Mouse (Mus musculus) brown adipose tissue, adult 24 weeks (tissue): ENCODE data around the gene Pgm5. TPM values are rescaled to one million over a fixed set of nuclear protein-coding genes. Genes with fewer than 3 reads are reported as not detected.
"Not testable (repeated sequence)": the region's sequence is repeated elsewhere in the genome, so short reads cannot be mapped to it uniquely, and the experiment has no call there.

Experiments used
- H3K27ac ChIP-seq: fragments of 200-500 bp; replicated peaks from 2 replicates; pipeline ENCODE4 v1.5.1; 2012; ENCODE audit warnings: low read depth, mild to moderate bottlenecking, low read length
- H3K4me1 ChIP-seq: fragments of 200-500 bp; 2 replicates; pipeline ENCODE4 v1.6.1; 2012; ENCODE audit warnings: low read length, mixed read lengths; ENCODE audit not compliant: control insufficient read depth, insufficient read depth, insufficient read length
- H3K4me3 ChIP-seq: fragments of 200-500 bp; 2 replicates; pipeline ENCODE4 v1.5.1; 2012; ENCODE audit warnings: low read depth, mild to moderate bottlenecking, low read length, moderate library complexity; ENCODE audit not compliant: insufficient read depth
- polyA plus RNA-seq: library from polyadenylated mRNA; stranded (reverse); fragments of >200 nt; gene quantifications from 2 replicates; pipeline ENCODE4 v1.2.4, GENCODE M21; 2012; ENCODE audit not compliant: missing spikeins, insufficient read depth, insufficient read length

The Pgm5 gene
- polyA plus RNA-seq, 1 experiment = 1.6 TPM

DNA sequence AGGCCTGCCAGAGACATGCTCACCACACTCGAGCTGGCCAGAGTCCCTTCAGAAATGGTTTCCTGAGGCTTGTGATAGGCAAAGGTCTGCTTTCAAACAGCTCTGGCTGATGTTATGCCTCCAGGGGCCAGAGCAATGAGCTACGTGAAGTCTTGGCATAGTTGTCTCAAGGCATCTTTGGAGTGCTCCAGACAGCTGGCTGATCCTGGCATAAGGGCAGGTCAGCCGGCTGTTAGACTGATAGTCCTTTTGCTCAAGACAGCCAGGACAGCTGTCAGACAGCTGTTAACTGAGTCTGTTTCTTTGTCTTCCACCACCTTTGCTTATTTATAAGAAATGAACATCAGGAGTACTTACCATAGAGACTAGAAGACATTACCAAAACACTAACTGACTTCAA, 25.2 kb upstream of the Pgm5 start:
- no peak overlapping the region for H3K27ac ChIP-seq
- no peak overlapping the region for H3K4me3 ChIP-seq

DNA sequence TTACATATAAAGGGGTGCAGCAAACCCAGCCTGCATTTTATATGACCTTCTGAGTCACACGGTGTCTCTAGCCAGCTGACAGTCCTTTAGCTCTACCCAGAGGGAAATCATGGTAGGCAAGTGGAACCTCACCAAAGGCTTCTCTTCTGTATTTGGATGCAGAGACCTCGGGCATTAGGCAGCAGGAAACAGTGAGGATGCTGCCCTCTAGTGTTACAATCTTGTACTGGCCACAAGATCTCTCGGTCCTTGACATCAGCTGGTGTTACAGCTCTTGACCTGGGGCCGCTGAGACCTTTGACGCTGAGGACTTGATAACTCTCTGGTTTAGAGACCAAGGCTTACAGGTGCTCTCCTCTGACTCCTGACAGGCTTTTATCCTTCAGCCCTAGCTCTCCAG, 23.8 kb upstream of the Pgm5 start:
- no peak overlapping the region for H3K4me3 ChIP-seq
- no peaks in the 10 kb centered on the region for H3K4me1 ChIP-seq
- no peak overlapping the region for H3K27ac ChIP-seq

More for the DNA sequence above, 25.2 kb upstream of the Pgm5 start:
- H3K4me1 ChIP-seq = no peaks in the 10 kb centered on the region

DNA sequence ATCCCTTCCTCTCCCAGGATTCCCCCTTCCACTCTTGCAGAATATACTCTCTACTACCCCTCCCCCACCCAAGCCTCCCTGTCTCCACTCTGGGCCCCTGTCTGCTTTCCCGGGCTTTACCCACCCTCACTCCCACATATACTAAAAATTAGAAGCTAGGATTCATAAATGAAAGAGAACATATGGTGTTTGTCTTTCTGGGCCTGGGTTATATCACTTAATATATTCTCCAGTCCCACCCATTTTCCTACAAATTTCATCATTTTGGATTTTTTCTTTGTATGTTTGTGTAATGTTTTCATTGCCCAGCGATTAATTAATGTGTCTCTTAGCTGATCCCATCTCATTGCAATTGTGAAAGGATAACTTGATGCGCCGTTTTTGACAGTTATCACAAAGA, 19.6 kb upstream of the Pgm5 start:
- Histone ChIP-seq H3K27ac (no peak overlapping the region), H3K4me1 (no peaks in the 10 kb centered on the region), H3K4me3 (no peak overlapping the region)

DNA sequence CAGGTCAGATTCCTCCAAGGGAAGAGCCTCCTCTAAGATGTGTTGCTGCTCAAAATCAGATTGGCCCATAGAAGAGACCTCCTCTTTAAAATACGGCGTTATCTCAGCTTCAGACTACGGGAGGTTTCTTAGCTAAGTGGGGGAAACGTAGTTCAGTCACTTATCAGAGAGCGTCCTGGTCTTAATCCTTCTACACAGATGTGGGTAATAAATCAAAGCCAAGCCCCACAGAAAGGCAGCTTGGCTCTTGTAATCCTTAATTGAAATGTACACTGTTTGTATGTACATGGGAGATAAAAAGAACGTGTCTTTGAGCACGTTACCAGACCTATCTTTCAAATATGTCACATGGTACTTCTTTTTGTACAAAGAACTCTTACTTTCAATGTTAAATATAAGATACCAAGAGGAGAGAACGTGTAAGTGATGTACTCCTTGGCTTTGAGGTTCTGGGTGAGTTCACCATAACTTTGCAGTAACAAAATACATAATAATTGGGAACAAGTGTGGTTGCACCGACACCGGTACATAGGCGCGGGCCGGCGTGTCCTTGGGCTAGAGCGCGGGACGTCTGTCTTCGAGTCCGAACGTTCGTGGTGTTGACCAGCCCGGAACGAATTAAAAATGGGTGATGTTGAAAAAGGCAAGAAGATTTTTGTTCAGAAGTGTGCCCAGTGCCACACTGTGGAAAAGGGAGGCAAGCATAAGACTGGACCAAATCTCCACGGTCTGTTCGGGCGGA, 13.6 kb upstream of the Pgm5 start, which contains the start of gene Gm10053:
TSS of gene Gm10053 (plus strand) at position 558 of the 742 bp plus-strand sequence.
- not testable (repeated sequence) for H3K4me3 ChIP-seq, H3K4me1 ChIP-seq, H3K27ac ChIP-seq

DNA sequence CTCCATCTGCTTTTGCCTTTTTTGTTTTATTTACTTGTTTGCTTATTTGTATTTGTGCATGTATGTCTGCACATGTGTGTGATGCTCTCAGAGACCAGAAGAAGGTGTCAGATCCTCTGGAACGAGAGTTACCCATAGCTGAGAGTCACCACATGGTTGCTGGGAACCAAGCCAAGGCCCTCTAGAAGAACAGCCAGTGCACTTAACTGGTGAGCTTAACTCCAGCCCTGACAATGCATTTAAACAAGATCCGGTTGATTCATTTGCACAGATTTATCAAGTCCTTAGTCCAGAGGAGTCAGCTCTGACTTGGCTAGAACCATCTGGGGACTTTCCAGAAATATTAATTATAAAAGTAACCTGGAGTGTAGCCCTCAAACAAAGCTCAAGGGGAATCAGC, 12.2 kb upstream of the Pgm5 start:
- no peaks in the 10 kb centered on the region for H3K4me1 ChIP-seq
- H3K4me3 ChIP-seq = no peak overlapping the region
- H3K27ac ChIP-seq = no peak overlapping the region

DNA sequence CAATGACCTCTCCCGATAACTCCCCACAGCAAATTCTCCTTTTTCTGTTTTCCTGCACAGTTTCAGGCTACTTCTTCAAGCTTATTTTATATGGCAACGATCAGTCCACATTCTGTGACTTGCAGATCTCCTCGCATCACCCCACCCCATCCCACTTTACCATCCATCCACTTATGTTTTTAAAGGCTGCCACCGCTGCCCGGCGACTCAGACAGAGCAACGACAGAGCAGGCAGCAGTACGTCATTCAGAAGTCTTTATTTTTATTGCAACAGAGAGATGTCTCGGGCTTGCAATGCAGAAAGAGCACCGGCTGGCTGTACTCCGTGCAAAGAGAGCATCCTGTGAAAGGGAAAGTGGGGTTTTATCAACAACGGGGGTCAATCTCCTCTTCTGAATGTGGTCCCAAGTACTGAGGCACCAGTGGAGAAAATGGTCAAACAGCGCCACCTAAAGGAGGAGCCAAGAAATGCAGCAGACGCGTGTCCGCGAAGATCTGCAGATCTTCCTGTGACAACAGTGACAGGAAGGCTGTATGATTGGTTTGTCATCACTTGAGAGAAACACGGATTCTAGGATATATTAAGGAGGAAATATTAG, 9.5 kb upstream of the Pgm5 start:
- H3K27ac ChIP-seq = no peak overlapping the region
- H3K4me3 ChIP-seq = no peak overlapping the region
- no peaks in the 10 kb centered on the region for H3K4me1 ChIP-seq

GRCm38 (mm10) chr19:24865436-24865835, 3.8 kb upstream of the Pgm5 start:
- Histone ChIP-seq H3K27ac (no peak overlapping the region), H3K4me1 (peaks cover 2% of the 10 kb centered on the region; the same call in 1 of the 2 replicates), H3K4me3 (no peak overlapping the region)

- Histone ChIP-seq H3K4me3 (peak overlapping the region; percentile 61), H3K27ac (no peak overlapping the region), H3K4me1 (peaks cover 2% of the 10 kb centered on the region; the same call in 1 of the 2 replicates)
Observed at GRCm38 (mm10) chr19:24861276-24861611, 411 bp downstream of the Pgm5 start.

GRCm38 (mm10) chr19:24851456-24852315, 10.0 kb downstream of the Pgm5 start:
- Histone ChIP-seq H3K4me1 (peaks cover 10% of the 10 kb centered on the region; the same call in 1 of the 2 replicates), H3K4me3 (peak overlapping the region; percentile 31), H3K27ac (no peak overlapping the region)

- H3K4me1 ChIP-seq = peaks cover 10% of the 10 kb centered on the region; the same call in 1 of the 2 replicates
- H3K4me3 ChIP-seq = no peak overlapping the region
Observed at GRCm38 (mm10) chr19:24848844-24849243, 12.8 kb downstream of the Pgm5 start.

GRCm38 (mm10) chr19:24848345-24848744, 13.3 kb downstream of the Pgm5 start:
- no peak overlapping the region for H3K4me3 ChIP-seq
- H3K27ac ChIP-seq = no peak overlapping the region
- peaks cover 10% of the 10 kb centered on the region; the same call in 1 of the 2 replicates for H3K4me1 ChIP-seq

More at GRCm38 (mm10) chr19:24848844-24849243, 12.8 kb downstream of the Pgm5 start:
- H3K27ac ChIP-seq = no peak overlapping the region

GRCm38 (mm10) chr19:24845007-24845546, 16.6 kb downstream of the Pgm5 start:
- Histone ChIP-seq H3K4me3 (no peak overlapping the region), H3K27ac (no peak overlapping the region)

DNA sequence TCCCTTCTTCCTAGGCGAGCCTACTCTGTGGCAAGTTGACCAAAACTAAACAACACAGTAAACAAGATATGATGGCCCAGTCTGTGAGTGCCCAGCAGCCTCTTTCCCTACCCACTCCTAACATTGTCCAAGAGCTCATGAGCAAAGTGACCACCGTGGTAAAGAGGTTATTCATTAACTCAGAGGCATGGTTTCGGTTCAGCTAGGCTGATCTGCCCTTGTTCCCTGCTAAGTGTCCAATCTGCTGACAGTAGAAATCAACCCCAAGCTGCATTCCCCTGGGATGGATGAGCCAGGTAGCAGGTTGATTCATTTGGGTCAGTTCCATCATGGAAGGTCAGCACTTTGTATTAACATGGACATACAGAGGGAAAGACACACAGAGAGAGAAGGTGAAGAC, 19.6 kb downstream of the Pgm5 start:
- no peak overlapping the region for H3K4me3 ChIP-seq
- H3K4me1 ChIP-seq = no peaks in the 10 kb centered on the region

More at GRCm38 (mm10) chr19:24845007-24845546, 16.6 kb downstream of the Pgm5 start:
- H3K4me1 ChIP-seq = peaks cover 2% of the 10 kb centered on the region; the same call in 1 of the 2 replicates

DNA sequence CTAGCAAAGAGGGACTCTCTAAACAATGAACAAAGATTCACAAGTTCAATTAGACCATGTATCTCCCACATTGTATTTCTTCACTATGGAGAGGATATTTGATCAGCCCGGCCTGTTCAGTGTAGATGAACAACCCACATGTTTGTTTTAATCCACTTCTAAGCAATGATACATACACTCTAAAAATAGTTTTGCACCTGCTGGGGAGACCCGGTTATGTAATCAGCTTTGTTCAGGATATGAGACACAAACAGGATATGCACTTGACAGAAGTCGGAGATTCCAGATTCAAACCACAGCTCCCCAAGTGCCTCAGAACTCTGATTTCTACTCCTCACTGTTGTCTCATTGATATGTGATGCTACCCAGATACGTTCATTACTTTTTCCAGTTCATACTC, 37.1 kb downstream of the Pgm5 start:
- Histone ChIP-seq H3K27ac (no peak overlapping the region), H3K4me1 (no peaks in the 10 kb centered on the region), H3K4me3 (no peak overlapping the region)

More for the DNA sequence above, 19.6 kb downstream of the Pgm5 start:
- no peak overlapping the region for H3K27ac ChIP-seq

GRCm38 (mm10) chr19:24815661-24816221, 45.9 kb downstream of the Pgm5 start:
- Histone ChIP-seq H3K4me3 (no peak overlapping the region), H3K27ac (no peak overlapping the region), H3K4me1 (no peaks in the 10 kb centered on the region)
